Mouse (Mus musculus): Measurements from ENCODE around the gene Arhgef18. TPM values are rescaled to one million over a fixed set of nuclear protein-coding genes. Genes with fewer than 3 reads are reported as not detected.

The Arhgef18 gene
- polyA plus RNA-seq, 1 experiment from 2014 or later = 10.2 TPM

DNA sequence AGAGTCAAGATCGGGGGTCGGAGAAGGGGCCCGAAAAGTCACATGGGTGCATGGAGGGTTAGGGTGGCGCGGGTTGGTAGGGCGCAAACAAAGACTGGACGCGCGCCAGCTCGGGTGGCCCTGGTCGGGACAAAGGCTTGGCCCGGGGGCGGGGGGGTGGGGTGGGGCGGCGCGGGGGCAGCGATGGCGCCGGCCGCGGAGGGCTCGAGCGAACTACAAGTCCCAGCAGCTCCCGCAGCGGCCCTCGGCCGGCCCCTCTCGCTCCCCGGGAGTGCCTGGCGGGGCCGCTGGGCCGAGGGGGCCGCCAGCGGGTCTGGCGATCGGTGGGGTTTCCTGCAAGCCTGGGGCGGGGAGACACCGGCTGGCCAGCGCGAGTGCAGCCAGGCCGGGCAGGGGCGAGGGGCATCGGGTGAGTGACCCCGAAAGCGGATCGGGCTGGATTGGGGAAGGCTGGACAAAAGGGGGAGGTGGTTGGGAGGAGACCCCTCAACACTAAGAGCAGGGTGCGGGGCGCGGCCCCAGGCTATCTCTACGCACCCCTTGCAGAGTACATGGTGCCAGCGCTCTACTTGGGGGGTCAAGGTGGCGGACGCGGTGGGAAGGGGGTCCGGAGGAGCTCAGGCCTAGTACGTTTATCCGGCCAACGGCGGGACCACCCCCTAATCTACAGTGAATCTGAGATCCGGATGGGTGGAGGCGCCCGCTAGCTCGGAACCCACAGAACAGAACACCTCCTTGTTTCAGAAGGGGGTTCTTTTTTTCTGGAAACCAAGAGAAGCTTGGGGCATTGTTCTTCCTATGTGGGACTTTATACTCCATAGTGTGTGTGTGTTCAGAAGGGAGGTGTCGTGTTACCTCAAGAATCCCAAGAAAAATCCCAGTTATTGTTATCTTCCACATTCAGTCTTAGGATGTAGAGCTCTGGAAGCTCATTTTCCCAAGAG lies 100.4 kb downstream of the Arhgef18 start, which contains the start of gene Zfp358:
Gene Zfp358, plus strand, starts transcription at position 238 of the 944 bp plus-strand sequence.
- Histone ChIP-seq H3K4me3 (replicated peaks) (peak within 1 kb of the TSS; percentile 96), H3K36me3 (peaks cover 16% of the 10 kb centered on the region), H3K9ac (peak within 1 kb of the TSS; percentile 99), H3K9me3 (no peaks in the 10 kb centered on the region), H3K4me1 (peaks cover 3% of the 10 kb centered on the region; the same call in 1 of the 2 replicates), H3K4me2 (peak within 1 kb of the TSS; percentile 67), H3K27me3 (replicated peaks) (no peaks in the 10 kb centered on the region), H3K27ac (peak within 1 kb of the TSS; percentile 85)
- ATAC-seq (ENCODE audit: insufficient read depth, low FRiP score, low read depth) = peak; percentile 88
- 1% methylated on average over 62 of the region's 64 CpGs for WGBS

- Histone ChIP-seq H3K27me3 (replicated peaks) (no peaks in the 10 kb centered on the region), H3K9ac (peak overlapping the region; percentile 99), H3K9me3 (no peaks in the 10 kb centered on the region), H3K4me3 (replicated peaks) (peak overlapping the region; percentile 96), H3K4me1 (peaks cover 3% of the 10 kb centered on the region; the same call in 1 of the 2 replicates), H3K4me2 (peak overlapping the region; percentile 67), H3K36me3 (peaks cover 16% of the 10 kb centered on the region), H3K27ac (peak overlapping the region; percentile 85; the same call in 1 of the 2 replicates)
- 0 out of 2 replicates have a peak, but pooled peaks have one; percentile 1 for ATAC-seq (ENCODE audit: insufficient read depth, low FRiP score, low read depth)
- WGBS = 26% methylated on average over 6 of the region's 6 CpGs
Measured at GRCm38 (mm10) chr8:3493845-3494208, 101.0 kb downstream of the Arhgef18 start.

DNA sequence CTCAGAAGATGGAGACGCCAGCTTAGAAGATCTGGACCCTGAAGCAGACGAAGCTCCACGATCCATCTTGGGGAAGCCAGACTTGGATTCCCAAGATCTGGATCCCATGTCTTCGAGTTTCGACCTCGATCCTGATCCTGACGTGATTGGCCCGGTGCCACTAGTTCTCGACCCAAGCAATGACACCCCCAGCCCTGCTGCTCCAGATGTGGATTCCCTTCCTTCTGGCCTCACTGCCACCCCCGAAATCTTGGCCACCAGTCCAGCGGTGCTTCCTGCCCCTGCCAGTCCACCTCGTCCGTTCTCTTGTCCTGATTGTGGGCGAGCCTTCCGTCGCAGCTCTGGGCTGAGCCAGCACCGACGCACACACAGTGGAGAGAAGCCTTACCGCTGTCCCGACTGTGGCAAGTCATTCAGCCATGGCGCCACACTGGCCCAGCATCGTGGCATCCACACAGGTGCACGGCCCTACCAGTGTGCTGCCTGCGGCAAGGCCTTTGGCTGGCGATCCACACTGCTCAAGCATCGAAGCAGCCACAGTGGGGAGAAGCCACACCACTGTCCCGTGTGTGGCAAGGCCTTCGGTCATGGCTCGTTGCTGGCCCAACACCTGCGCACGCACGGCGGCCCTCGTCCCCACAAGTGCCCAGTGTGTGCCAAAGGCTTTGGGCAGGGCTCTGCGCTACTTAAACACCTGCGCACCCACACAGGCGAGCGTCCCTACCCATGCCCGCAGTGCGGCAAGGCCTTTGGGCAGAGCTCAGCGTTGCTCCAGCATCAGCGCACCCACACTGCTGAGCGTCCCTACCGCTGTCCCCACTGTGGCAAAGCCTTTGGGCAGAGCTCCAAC lies 103.0 kb downstream of the Arhgef18 start:
- ATAC-seq (ENCODE audit: insufficient read depth, low FRiP score, low read depth) = no peak
- Histone ChIP-seq H3K36me3 (peaks cover 16% of the 10 kb centered on the region), H3K4me1 (peaks cover 4% of the 10 kb centered on the region; the same call in 1 of the 2 replicates), H3K27me3 (replicated peaks) (no peaks in the 10 kb centered on the region), H3K4me2 (no peak overlapping the region), H3K27ac (no peak overlapping the region), H3K9me3 (no peaks in the 10 kb centered on the region), H3K4me3 (replicated peaks) (no peak overlapping the region), H3K9ac (no peak overlapping the region)
- WGBS = 95% methylated on average over 44 of the region's 44 CpGs

GRCm38 (mm10) chr8:3496428-3496748 lies 103.6 kb downstream of the Arhgef18 start:
- no peak overlapping the region for H3K27ac ChIP-seq
- WGBS = 94% methylated on average over 15 of the region's 15 CpGs
- H3K36me3 ChIP-seq = peaks cover 16% of the 10 kb centered on the region
- ATAC-seq (ENCODE audit: insufficient read depth, low FRiP score, low read depth) = no peak
- H3K4me3 ChIP-seq (replicated peaks) = no peak overlapping the region
- no peak overlapping the region for H3K9ac ChIP-seq
- H3K27me3 ChIP-seq (replicated peaks) = no peaks in the 10 kb centered on the region
- peaks cover 10% of the 10 kb centered on the region for H3K4me1 ChIP-seq
- H3K9me3 ChIP-seq = no peaks in the 10 kb centered on the region
- H3K4me2 ChIP-seq = no peak overlapping the region

DNA sequence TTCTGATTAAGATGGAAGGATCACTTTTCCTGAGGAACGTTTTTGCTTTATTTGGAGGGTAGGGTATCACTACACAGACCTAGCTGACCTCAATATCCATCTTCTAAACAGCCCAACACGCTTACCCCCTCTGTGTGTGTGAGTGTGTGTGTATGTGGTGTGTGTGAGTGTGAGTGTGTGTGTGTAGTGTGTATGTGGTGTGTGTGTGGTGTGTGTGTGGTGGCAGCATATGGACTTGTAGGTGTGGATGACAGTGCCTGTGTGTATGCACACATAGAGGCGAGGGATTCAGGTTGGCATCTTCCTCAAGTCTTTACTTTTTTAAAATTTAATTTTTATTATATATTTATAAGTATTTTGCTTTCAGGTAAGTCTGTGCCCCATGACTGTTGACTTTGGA lies 105.8 kb downstream of the Arhgef18 start:
- Histone ChIP-seq H3K36me3 (peaks cover 16% of the 10 kb centered on the region), H3K4me2 (no peak overlapping the region), H3K4me3 (replicated peaks) (no peak overlapping the region), H3K9ac (no peak overlapping the region), H3K9me3 (no peaks in the 10 kb centered on the region), H3K27ac (no peak overlapping the region), H3K27me3 (replicated peaks) (no peaks in the 10 kb centered on the region), H3K4me1 (peaks cover 18% of the 10 kb centered on the region)
- 80% methylated on average over 3 of the region's 3 CpGs for WGBS
- ATAC-seq (ENCODE audit: insufficient read depth, low FRiP score, low read depth) = no peak

GRCm38 (mm10) chr8:3499751-3500150 lies 106.9 kb downstream of the Arhgef18 start:
- 6% methylated on average over 8 of the region's 8 CpGs for whole genome bisulfite sequencing

DNA sequence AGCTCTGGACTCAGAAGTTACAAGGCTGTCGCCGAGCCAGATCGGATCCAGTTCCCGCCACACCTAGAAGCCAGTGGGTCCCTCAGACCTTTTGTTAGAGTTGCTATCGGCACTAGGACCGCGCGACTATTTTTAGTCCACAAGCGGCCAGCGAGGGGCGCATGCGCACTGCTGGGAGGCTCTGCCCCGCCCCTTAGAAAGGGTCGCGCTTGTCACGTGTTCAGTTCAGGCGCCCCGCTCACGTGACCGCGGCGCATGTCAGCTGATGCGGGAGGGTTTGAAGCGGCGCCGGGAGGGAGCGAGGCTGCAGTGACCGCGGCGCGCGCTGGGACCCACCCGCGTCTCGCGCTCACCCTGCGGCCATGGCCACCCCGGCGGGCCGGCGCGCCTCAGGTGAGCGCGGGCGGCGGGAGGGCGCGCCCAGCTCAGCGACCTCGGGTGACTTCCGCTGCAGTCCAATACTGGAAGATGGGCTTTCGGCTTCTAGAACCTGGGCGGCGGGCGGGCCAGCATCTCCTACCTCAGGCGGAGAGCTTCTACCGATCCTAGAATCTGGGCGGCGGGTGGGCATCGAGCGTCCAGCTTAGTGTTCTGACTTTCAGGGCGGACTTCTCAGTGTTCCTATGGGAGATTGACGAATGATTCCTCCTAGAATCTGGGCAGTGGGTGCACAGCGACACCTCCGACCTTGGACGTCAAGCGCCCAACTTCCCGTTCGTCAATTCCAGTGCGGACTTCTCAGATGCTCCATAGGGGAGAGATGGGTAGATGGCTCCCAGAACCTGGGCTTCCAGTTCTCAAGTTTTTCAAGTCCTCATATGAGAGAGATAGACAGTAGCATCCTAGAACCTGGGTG lies 107.7 kb downstream of the Arhgef18 start, which contains the start of gene Mcoln1:
Gene Mcoln1, plus strand, starts transcription at position 223 of the 856 bp plus-strand sequence.
- Histone ChIP-seq H3K4me1 (peaks cover 15% of the 10 kb centered on the region), H3K36me3 (peaks cover 13% of the 10 kb centered on the region), H3K4me2 (peak within 1 kb of the TSS; percentile 79), H3K9me3 (no peaks in the 10 kb centered on the region), H3K27ac (peak within 1 kb of the TSS; percentile 80), H3K4me3 (replicated peaks) (peak within 1 kb of the TSS; percentile 90), H3K27me3 (replicated peaks) (no peaks in the 10 kb centered on the region), H3K9ac (peak within 1 kb of the TSS; percentile 80)
- WGBS = under 1% methylated on average over 60 of the region's 70 CpGs
- ATAC-seq (ENCODE audit: insufficient read depth, low FRiP score, low read depth) = peak; percentile 89

More at GRCm38 (mm10) chr8:3499751-3500150, 106.9 kb downstream of the Arhgef18 start:
- Histone ChIP-seq H3K9ac (peak overlapping the region; percentile 27; the same call in 1 of the 2 replicates), H3K27ac (peak overlapping the region; percentile 80), H3K4me1 (peaks cover 15% of the 10 kb centered on the region), H3K4me2 (peak overlapping the region; percentile 56), H3K27me3 (replicated peaks) (no peaks in the 10 kb centered on the region), H3K4me3 (replicated peaks) (peak overlapping the region; percentile 90), H3K9me3 (no peaks in the 10 kb centered on the region), H3K36me3 (peaks cover 16% of the 10 kb centered on the region)
- peak; percentile 20 for ATAC-seq (ENCODE audit: insufficient read depth, low FRiP score, low read depth)

- 57% methylated on average over 4 of the region's 4 CpGs for WGBS
- Histone ChIP-seq H3K9ac (no peak overlapping the region), H3K9me3 (no peaks in the 10 kb centered on the region), H3K4me2 (no peak overlapping the region), H3K36me3 (peaks cover 11% of the 10 kb centered on the region), H3K27me3 (replicated peaks) (no peaks in the 10 kb centered on the region), H3K4me1 (peaks cover 15% of the 10 kb centered on the region), H3K27ac (no peak overlapping the region), H3K4me3 (replicated peaks) (no peak overlapping the region)
- ATAC-seq (ENCODE audit: insufficient read depth, low FRiP score, low read depth) = no peak
Measured at GRCm38 (mm10) chr8:3502217-3502616, 109.4 kb downstream of the Arhgef18 start.

Other genes with a start within 250 kb of the Arhgef18 start
- gene Insr, start 113.4 kb upstream of the Arhgef18 start, polyA plus RNA-seq (2015; fragmentation: Nextera tagmentation; extraction: Ambion mirVana) = 37.9 and 40.2 TPM in 2 replicates
- 0.71 and 0.79 TPM in 2 replicates for gene A430078G23Rik, start 39.6 kb upstream of the Arhgef18 start, polyA plus RNA-seq (2015; fragmentation: Nextera tagmentation; extraction: Ambion mirVana)
- 10.7 and 10.8 TPM in 2 replicates for gene Pex11g, start 74.7 kb downstream of the Arhgef18 start, polyA plus RNA-seq (2015; fragmentation: Nextera tagmentation; extraction: Ambion mirVana)
- gene Tex45, start 77.9 kb downstream of the Arhgef18 start, polyA plus RNA-seq (2015; fragmentation: Nextera tagmentation; extraction: Ambion mirVana) = not detected in 2 replicates
- 34.5 and 38.6 TPM in 2 replicates for gene Zfp358, start 100.1 kb downstream of the Arhgef18 start, polyA plus RNA-seq (2015; fragmentation: Nextera tagmentation; extraction: Ambion mirVana)
- gene Mcoln1, start 107.5 kb downstream of the Arhgef18 start, polyA plus RNA-seq (2015; fragmentation: Nextera tagmentation; extraction: Ambion mirVana) = 47.7 and 48.5 TPM in 2 replicates
- gene Pnpla6, start 122.4 kb downstream of the Arhgef18 start, polyA plus RNA-seq (2015; fragmentation: Nextera tagmentation; extraction: Ambion mirVana) = 27.9 and 35.5 TPM in 2 replicates
- gene C330021F23Rik, start 175.0 kb downstream of the Arhgef18 start, polyA plus RNA-seq (2015; fragmentation: Nextera tagmentation; extraction: Ambion mirVana) = 1.8 and 2.7 TPM in 2 replicates
- gene Camsap3, start 194.3 kb downstream of the Arhgef18 start, polyA plus RNA-seq (2015; fragmentation: Nextera tagmentation; extraction: Ambion mirVana) = 16.7 and 17.2 TPM in 2 replicates
- gene Xab2, start 228.3 kb downstream of the Arhgef18 start, polyA plus RNA-seq (2015; fragmentation: Nextera tagmentation; extraction: Ambion mirVana) = 48.9 and 49.2 TPM in 2 replicates
- 85.1 and 98.6 TPM in 2 replicates for gene Pet100, start 228.5 kb downstream of the Arhgef18 start, polyA plus RNA-seq (2015; fragmentation: Nextera tagmentation; extraction: Ambion mirVana)
- gene Pcp2, start 232.5 kb downstream of the Arhgef18 start, polyA plus RNA-seq (2015; fragmentation: Nextera tagmentation; extraction: Ambion mirVana) = 0.17 TPM in 1 of 2 replicates, not detected in the other
- gene Stxbp2, start 237.9 kb downstream of the Arhgef18 start, polyA plus RNA-seq (2015; fragmentation: Nextera tagmentation; extraction: Ambion mirVana) = 105 and 118 TPM in 2 replicates

Measured in stomach, embryonic 15.5 days (tissue).